Mouse (Mus musculus) bone marrow macrophage, adult 2 months (primary cell): ENCODE measurements around the gene Slc22a16.

ENCODE experiments used
- CTCF ChIP-seq: IDR thresholded peaks from 2 replicates; pipeline ENCODE4 v1.5.1; 2012; ENCODE audit warnings: low read depth, mild to moderate bottlenecking, low read length, moderate library complexity
- POLR2A ChIP-seq: IDR thresholded peaks from 2 replicates; pipeline ENCODE4 v1.6.1; 2012; ENCODE audit warnings: mild to moderate bottlenecking, low read depth, low read length, borderline replicate concordance

GRCm38 (mm10) chr10:40551801-40552200 lies 18.3 kb upstream of the Slc22a16 start:
- TF ChIP-seq CTCF (no peak), POLR2A (no peak)
